Mouse (Mus musculus) stomach, embryonic 15.5 days (tissue): ENCODE measurements at regions not wholly inside any gene's neighbourhood (a gene's known extent, or its start where the extent isn't known, plus 50 kb on each side); places are given as distances from the start of the nearest gene placed in this dataset.

Experiments
- ATAC-seq: fragments of 200-750 bp; cut with Nextera tagmentation; 2 replicates; pipeline ENCODE4 v1.8.0; 2017; ENCODE audit warnings: low read depth, moderate number of reproducible peaks, moderate TSS enrichment; ENCODE audit not compliant: insufficient read depth, low FRiP score
- H3K27ac ChIP-seq: fragments of 300-500 bp; sonication (generic); 2 replicates; pipeline ENCODE4 v1.5.1; 2015; ENCODE audit warnings: mild to moderate bottlenecking, inconsistent platforms
- H3K27me3 ChIP-seq: fragments of 300-500 bp; sonication (generic); replicated peaks from 2 replicates; pipeline ENCODE4 v1.6.1; 2015; ENCODE audit warnings: inconsistent platforms
- H3K36me3 ChIP-seq: fragments of 300-500 bp; sonication (generic); 2 replicates; pipeline ENCODE4 v1.6.1; 2015; ENCODE audit warnings: inconsistent platforms
- H3K4me1 ChIP-seq: fragments of 300-500 bp; sonication (generic); 2 replicates; pipeline ENCODE4 v1.6.1; 2015; ENCODE audit warnings: inconsistent platforms
- H3K4me2 ChIP-seq: fragments of 300-500 bp; sonication (generic); 2 replicates; pipeline ENCODE4 v1.6.1; 2015; ENCODE audit warnings: mild to moderate bottlenecking, inconsistent platforms
- H3K4me3 ChIP-seq: fragments of 300-500 bp; sonication (generic); replicated peaks from 2 replicates; pipeline ENCODE4 v1.5.1; 2015; ENCODE audit warnings: inconsistent platforms
- H3K9ac ChIP-seq: fragments of 300-500 bp; sonication (generic); 2 replicates; pipeline ENCODE4 v1.6.1; 2015; ENCODE audit warnings: inconsistent platforms
- H3K9me3 ChIP-seq: fragments of 300-500 bp; sonication (generic); 2 replicates; pipeline ENCODE4 v1.6.1; 2016; ENCODE audit warnings: inconsistent platforms
- WGBS: fragments of 180-500 bp; shearing (Covaris S2); methylation state at CpG from one replicate; pipeline ENCODE4 v1.1.7; 2015; 5-methylcytosine and 5-hydroxymethylcytosine counted together

DNA sequence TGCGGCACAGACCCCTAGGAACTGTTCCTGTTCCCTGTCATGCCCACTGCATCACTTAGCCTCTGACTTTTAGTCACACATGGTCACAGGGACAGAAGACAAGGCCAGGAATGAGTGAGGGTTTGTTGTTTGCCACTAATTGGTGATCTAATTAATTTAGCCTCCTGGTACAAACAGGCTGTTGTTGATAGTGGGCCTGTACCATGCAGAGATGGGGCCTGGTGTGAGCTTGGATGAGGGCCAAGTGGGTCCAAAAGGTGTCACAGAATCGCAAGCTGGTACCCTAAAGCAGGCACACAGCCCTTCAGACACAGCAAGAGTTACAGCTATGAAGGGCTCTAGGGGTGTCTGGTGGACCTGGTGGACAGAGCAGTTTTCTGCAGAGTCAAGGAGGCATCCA is 421.2 kb upstream of the Mki67 start:
- H3K9me3 ChIP-seq: no peaks in the 10 kb centered on the region
- H3K4me3 ChIP-seq: no peak overlapping the region
- H3K27me3 ChIP-seq: no peaks in the 10 kb centered on the region
- H3K4me2 ChIP-seq: no peak overlapping the region
- H3K9ac ChIP-seq: no peak overlapping the region
- H3K27ac ChIP-seq: no peak overlapping the region
- no peaks in the 10 kb centered on the region for H3K4me1 ChIP-seq
- ATAC-seq: no peak
- no peaks in the 10 kb centered on the region for H3K36me3 ChIP-seq
- 79% methylated on average over 2 of the region's 2 CpGs for WGBS

DNA sequence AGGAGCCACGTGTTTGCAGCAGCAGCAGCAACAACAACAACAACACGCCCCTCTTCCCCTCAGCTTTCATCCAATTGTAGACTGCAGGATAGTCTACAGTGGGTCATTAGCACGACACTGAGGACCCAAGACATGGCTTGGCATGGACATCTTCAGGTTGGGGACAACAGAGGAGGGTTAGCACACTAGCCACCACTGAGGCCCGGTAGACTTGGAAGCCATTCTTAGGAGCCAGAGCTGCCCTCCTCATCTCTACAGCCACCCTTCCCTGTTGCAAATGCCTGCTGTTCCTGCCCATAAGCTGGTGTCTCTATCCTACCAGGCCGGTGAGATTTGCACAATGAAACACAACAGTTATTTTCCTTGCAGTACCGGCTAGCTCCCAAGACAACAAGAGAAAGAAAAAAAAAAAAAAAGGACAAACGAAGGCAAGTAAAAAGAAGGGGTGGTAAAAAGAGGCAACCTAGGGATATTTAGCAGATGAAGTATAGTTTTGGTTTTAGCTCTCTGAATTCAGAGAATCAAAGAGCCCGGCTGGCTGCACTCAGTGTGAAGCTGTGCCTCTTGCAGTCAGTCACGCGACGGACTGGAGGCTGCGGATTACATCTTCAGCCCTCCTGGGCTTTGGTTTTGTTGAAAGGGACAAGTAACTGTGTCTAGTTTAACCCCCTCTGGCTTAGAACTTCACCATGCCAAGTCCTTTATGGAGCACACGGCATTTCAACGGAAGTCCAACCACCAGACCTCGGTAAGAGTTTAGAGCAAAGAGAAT is 421.9 kb upstream of the Mki67 start:
- no peak overlapping the region for H3K9ac ChIP-seq
- WGBS: 81% methylated on average over 15 of the region's 15 CpGs
- no peak overlapping the region for H3K4me2 ChIP-seq
- H3K36me3 ChIP-seq: no peaks in the 10 kb centered on the region
- H3K4me3 ChIP-seq: no peak overlapping the region
- no peaks in the 10 kb centered on the region for H3K27me3 ChIP-seq
- no peak overlapping the region for H3K27ac ChIP-seq
- no peaks in the 10 kb centered on the region for H3K9me3 ChIP-seq
- H3K4me1 ChIP-seq: no peaks in the 10 kb centered on the region
- no peak for ATAC-seq

DNA sequence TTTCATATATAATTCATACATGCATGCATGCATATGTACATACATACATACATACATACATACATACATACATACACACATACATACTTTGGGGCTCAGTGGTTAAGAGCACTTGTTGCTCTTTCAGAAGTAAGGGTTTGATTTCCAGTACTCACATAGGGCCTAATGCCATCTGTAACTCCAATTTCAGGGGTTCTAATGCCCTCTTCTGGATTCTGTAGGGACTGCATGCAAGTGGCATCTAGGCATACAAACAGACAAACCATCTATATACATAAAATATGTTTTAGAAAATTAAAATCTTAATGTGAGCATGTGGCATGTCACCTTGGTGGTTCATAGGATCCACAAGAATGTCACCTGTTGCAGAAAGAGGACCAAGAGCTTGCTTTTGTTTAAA is 426.7 kb upstream of the Mki67 start:
- Histone ChIP-seq H3K36me3 (no peaks in the 10 kb centered on the region), H3K27ac (no peak overlapping the region), H3K9me3 (no peaks in the 10 kb centered on the region), H3K4me3 (no peak overlapping the region), H3K9ac (no peak overlapping the region), H3K4me2 (no peak overlapping the region), H3K27me3 (no peaks in the 10 kb centered on the region), H3K4me1 (no peaks in the 10 kb centered on the region)
- ATAC-seq: no peak

DNA sequence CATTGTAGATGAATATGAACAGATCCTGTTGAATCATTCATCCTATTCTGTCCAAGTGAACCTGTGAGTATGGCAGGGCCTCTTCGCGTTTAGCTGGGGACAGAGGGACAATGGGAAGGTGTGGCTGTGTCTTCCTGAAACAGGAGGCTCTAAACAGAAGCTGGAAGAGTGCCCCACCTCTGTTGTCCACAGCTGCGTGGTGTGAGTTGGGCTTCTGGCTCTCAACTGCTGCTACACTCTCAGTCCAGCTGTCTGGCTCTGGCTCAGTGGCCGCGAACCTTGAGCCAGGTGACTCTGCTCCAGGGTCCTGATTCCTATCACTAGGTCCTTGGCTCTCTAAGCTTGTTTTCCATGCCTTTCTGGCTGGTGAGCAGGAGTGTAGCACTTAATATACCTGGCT is 434.0 kb upstream of the Mki67 start:
- H3K4me3 ChIP-seq: no peak overlapping the region
- no peaks in the 10 kb centered on the region for H3K4me1 ChIP-seq
- no peaks in the 10 kb centered on the region for H3K9me3 ChIP-seq
- H3K4me2 ChIP-seq: no peak overlapping the region
- ATAC-seq: no peak
- H3K27ac ChIP-seq: no peak overlapping the region
- H3K9ac ChIP-seq: no peak overlapping the region
- H3K27me3 ChIP-seq: no peaks in the 10 kb centered on the region
- WGBS: 54% methylated on average over 5 of the region's 5 CpGs
- no peaks in the 10 kb centered on the region for H3K36me3 ChIP-seq

DNA sequence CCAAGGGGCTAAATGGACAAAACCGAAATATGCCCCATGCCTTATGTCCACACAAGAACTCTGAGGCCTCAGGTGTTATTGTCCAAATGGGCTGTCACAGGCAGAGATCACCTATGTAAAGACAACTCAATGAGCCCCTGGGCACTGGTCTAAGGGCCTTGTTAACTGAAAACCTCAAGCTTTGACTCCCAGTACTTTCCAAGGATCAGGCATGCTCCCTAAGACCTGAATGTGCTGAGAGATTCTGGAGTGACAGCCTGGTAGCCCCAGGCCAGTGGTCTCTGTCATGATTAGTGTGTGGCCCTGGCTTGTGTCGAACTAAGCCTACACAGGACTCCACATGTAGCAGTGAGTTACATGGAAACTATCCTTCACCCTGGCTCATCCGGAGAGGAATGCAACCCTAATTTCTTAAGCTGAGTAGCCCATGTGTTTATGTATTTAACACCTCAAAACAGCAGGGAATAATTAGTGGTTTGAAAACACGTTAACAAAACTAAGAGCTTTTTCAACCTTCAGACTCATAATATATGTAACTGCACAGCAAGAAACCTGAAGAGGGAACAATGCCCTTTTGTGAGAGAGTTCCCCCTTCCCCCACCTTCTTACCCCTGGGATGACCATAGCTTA is 435.3 kb upstream of the Mki67 start:
- Histone ChIP-seq H3K36me3 (no peaks in the 10 kb centered on the region), H3K9me3 (no peaks in the 10 kb centered on the region), H3K4me1 (no peaks in the 10 kb centered on the region), H3K4me2 (no peak overlapping the region), H3K27me3 (no peaks in the 10 kb centered on the region), H3K9ac (no peak overlapping the region), H3K4me3 (no peak overlapping the region), H3K27ac (no peak overlapping the region)
- 68% methylated on average over 4 of the region's 4 CpGs for WGBS
- no peak for ATAC-seq

DNA sequence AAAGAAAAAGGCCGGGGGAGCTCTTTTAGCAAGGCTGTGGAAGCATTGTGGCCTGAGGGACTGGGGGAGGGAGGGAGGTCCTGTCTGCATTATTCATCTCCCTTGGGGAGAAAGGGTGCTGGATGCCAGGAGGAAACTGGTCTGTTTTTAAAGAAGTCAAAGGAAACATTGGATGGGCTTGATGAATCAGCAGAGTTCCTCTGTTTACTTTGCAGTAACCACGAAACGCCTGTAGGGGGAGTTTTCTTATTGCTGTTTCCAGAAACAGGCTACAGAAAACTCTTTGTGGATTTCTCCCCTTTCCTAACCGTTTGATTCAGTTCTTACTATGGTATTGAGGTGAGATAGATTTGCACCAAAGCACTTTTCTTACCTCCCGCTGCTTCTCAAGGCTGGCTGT is 436.3 kb upstream of the Mki67 start:
- ATAC-seq: no peak
- Histone ChIP-seq H3K4me2 (no peak overlapping the region), H3K9ac (no peak overlapping the region), H3K4me1 (no peaks in the 10 kb centered on the region), H3K9me3 (no peaks in the 10 kb centered on the region), H3K27ac (no peak overlapping the region), H3K4me3 (no peak overlapping the region), H3K27me3 (no peaks in the 10 kb centered on the region), H3K36me3 (no peaks in the 10 kb centered on the region)
- WGBS: 39% methylated on average over 5 of the region's 5 CpGs

DNA sequence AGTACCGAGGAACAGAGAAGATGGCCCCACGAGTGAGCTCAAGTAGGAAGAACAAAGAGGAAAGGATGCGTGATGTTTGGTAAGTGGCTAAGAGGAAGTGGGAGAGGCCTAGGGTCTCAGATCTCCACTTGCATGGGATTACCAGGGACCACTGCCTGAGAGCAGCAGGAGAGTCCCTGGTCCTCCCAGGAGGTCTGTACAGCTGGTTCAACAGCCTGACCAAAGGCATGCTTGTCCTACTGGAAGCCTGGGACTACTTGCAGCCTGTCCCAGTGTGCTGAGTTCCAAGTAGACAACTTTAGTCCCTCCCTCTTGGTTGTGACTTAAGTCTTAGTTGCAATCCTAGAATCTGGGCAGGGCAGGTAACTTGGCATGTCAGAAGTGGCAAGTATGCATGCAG is 437.5 kb upstream of the Mki67 start:
- WGBS: 79% methylated on average over 3 of the region's 3 CpGs
- Histone ChIP-seq H3K36me3 (no peaks in the 10 kb centered on the region), H3K27me3 (no peaks in the 10 kb centered on the region), H3K4me2 (no peak overlapping the region), H3K9ac (no peak overlapping the region), H3K9me3 (no peaks in the 10 kb centered on the region), H3K4me3 (no peak overlapping the region), H3K4me1 (no peaks in the 10 kb centered on the region), H3K27ac (no peak overlapping the region)
- ATAC-seq: no peak

DNA sequence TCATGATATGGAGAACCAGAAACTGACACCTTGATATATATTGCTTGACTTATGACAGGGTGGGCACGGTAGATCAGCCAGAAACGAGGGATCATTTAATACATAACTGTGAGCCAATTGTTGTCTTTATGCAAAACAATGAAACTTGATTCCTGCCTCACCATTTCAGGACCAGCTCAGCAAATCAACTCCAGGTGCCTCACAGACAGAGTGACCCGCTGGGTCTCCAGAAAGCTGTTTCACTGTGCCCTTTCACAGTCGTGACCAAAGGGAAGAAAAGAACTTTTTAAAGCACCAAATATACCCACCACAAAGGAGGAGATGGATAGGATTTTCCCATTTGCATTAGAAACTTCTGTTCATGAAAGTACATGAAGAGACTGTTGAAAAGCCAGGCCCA is 443.0 kb upstream of the Mki67 start:
- no peak for ATAC-seq
- H3K9me3 ChIP-seq: no peaks in the 10 kb centered on the region
- no peak overlapping the region for H3K4me2 ChIP-seq
- H3K9ac ChIP-seq: no peak overlapping the region
- H3K27ac ChIP-seq: no peak overlapping the region
- H3K27me3 ChIP-seq: no peaks in the 10 kb centered on the region
- no peaks in the 10 kb centered on the region for H3K36me3 ChIP-seq
- H3K4me1 ChIP-seq: no peaks in the 10 kb centered on the region
- H3K4me3 ChIP-seq: no peak overlapping the region
- WGBS: 42% methylated on average over 4 of the region's 4 CpGs

DNA sequence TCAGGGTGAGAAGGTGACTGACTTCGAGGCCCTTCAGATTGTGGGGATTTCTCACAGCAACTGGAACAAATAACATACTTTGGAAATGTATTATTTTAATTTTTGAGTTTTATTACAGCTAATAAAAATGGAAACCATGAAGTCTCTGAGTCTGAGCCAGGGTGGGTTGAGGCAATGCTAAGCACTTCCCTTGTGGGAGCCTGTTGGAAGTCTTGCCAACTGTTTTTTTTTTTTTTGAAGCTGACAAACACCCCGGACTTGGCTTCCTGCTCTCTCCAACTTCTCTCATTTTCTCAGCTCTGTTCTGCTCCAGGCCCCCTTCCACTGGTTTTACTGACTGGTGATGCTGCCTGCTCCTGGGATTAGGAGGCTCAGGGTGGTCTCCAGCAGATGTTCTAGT is 445.4 kb upstream of the Mki67 start:
- no peak overlapping the region for H3K9ac ChIP-seq
- no peaks in the 10 kb centered on the region for H3K27me3 ChIP-seq
- 72% methylated on average over 2 of the region's 2 CpGs for WGBS
- no peak overlapping the region for H3K4me2 ChIP-seq
- no peak overlapping the region for H3K4me3 ChIP-seq
- no peaks in the 10 kb centered on the region for H3K36me3 ChIP-seq
- H3K9me3 ChIP-seq: no peaks in the 10 kb centered on the region
- ATAC-seq: no peak
- no peaks in the 10 kb centered on the region for H3K4me1 ChIP-seq
- H3K27ac ChIP-seq: no peak overlapping the region

DNA sequence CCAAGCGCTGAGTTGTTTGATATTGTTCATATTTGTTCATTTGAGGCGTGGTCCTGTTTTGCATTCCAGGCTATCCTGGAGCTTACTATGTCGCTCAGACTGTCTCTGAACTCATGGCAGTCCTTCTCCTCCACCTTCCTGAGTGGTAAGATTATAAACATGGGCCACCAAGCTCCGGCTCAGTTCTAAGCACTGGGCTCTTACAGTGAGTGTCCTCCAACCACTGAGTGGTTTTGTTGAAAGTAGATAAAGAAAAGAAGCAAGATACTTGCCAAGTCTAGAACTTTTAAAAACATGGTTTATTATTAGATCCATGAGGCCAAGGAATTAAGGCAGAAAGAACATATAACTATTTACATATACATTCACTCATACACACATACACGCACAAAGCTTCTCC is 448.7 kb upstream of the Mki67 start:
- no peaks in the 10 kb centered on the region for H3K36me3 ChIP-seq
- WGBS: 70% methylated on average over 5 of the region's 5 CpGs

DNA sequence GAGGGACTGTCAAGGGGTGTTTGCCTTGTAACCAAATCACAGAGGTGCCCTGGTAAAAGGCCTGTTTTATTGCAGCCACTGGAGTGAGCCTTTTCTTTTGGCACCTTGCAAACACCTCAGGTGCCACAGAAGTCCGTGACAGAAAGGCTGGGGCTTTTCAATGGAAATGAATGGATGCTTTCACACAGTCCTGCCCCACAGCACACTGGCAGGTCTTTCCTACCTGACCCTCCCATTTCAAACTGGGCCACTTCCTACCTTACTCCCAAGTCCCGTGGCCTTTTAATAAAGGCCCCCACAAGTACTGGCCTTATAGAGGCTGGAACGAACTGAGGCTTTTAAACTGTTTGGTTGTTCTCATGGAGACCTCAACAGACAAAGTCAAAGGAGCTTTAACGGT is 453.1 kb upstream of the Mki67 start:
- H3K4me2 ChIP-seq: no peak overlapping the region
- H3K4me3 ChIP-seq: no peak overlapping the region
- no peak for ATAC-seq
- WGBS: 64% methylated on average over 4 of the region's 4 CpGs
- no peak overlapping the region for H3K9ac ChIP-seq
- no peaks in the 10 kb centered on the region for H3K9me3 ChIP-seq
- no peaks in the 10 kb centered on the region for H3K27me3 ChIP-seq
- H3K4me1 ChIP-seq: no peaks in the 10 kb centered on the region
- H3K36me3 ChIP-seq: no peaks in the 10 kb centered on the region
- H3K27ac ChIP-seq: no peak overlapping the region

More for the DNA sequence above, 448.7 kb upstream of the Mki67 start:
- Histone ChIP-seq H3K9me3 (no peaks in the 10 kb centered on the region), H3K9ac (no peak overlapping the region), H3K4me2 (no peak overlapping the region), H3K4me3 (no peak overlapping the region), H3K27ac (no peak overlapping the region), H3K27me3 (no peaks in the 10 kb centered on the region), H3K4me1 (no peaks in the 10 kb centered on the region)
- no peak for ATAC-seq

DNA sequence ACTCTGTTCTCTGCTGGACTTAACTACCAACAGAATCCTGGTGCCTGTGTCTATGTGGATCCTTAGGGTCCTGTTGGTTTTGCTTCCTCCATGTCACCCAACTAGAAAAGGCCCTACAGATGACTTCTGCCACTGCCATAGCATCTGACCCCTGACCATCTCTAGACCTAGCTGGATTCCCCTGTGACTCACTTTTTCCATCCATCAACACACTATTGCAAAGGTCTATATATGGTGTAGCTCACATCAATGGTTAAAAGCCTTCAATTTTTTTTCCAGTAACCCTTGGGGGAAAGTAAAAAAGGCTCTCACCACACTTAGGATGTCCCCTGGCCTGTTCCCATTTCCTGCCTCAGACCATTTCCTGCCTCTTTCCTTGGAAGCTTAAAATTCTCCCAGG is 460.2 kb upstream of the Mki67 start:
- Histone ChIP-seq H3K9ac (no peak overlapping the region), H3K27me3 (no peaks in the 10 kb centered on the region), H3K4me2 (no peak overlapping the region), H3K4me3 (no peak overlapping the region), H3K36me3 (no peaks in the 10 kb centered on the region), H3K4me1 (no peaks in the 10 kb centered on the region), H3K27ac (no peak overlapping the region), H3K9me3 (no peaks in the 10 kb centered on the region)
- no peak for ATAC-seq

DNA sequence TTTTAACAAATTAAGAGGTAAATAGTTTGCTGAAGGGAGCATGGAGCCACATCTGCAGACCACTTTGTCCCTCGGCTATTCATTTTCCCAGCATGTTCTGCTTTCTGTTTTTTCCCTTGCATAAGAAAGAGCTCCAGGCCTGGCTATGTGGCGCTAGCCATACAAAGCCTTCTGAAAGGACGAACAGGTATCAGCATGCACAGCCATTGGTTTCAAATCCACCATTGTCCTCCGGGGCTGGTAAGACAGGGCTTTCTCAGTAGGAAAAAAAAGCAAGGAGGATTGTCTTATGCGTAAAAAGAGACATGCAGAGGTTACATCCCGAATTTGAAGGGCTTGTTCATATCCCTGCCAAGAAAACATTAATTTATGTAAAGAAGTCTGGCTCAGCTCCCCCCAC is 464.8 kb upstream of the Mki67 start:
- Histone ChIP-seq H3K9me3 (no peaks in the 10 kb centered on the region), H3K4me1 (no peaks in the 10 kb centered on the region), H3K9ac (no peak overlapping the region), H3K36me3 (no peaks in the 10 kb centered on the region), H3K27me3 (no peaks in the 10 kb centered on the region), H3K27ac (no peak overlapping the region), H3K4me3 (no peak overlapping the region), H3K4me2 (no peak overlapping the region)
- ATAC-seq: no peak
- WGBS: 56% methylated on average over 6 of the region's 6 CpGs
